Mouse (Mus musculus): Measurements from ENCODE around the gene C1qtnf9. TPM values are rescaled to one million over a fixed set of nuclear protein-coding genes. Genes with fewer than 3 reads are reported as not detected.

C1qtnf9 gene
- polyA plus RNA-seq, 1 experiment = 0.70 TPM

DNA sequence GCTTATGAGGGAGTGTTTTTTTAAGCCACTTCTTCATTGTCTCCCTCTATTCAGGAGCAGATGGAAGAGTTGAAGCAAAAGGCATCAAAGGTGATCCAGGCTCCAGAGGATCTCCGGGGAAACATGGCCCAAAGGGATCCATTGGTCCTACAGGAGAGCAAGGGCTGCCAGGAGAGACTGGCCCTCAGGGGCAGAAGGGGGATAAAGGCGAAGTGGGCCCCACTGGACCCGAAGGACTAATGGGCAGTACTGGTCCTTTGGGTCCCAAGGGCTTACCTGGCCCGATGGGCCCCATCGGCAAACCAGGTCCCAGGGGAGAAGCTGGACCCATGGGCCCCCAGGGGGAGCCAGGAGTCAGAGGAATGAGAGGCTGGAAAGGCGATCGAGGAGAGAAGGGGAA lies 11.3 kb downstream of the C1qtnf9 start:
- 91% methylated on average over 7 of the region's 7 CpGs for WGBS
- no peaks in the 10 kb centered on the region for H3K4me1 ChIP-seq (ENCODE audit: control insufficient read depth, insufficient read depth, insufficient read length, low read length)
- H3K27ac ChIP-seq (ENCODE audit: insufficient read depth, low read depth, low read length) = no peak overlapping the region
- no peaks in the 10 kb centered on the region for H3K27me3 ChIP-seq (ENCODE audit: control insufficient read depth, insufficient read depth, low read length)
- no peak for TF ChIP-seq POLR2A (IDR thresholded peaks at IDR 0.05; ENCODE audit: low read depth, low read length)
- TF ChIP-seq CTCF (IDR thresholded peaks at IDR 0.05; ENCODE audit: extremely low read depth, insufficient read length, insufficient replicate concordance, low read depth, low read length) = no peak
- H3K36me3 ChIP-seq (ENCODE audit: control insufficient read depth, insufficient read depth, low read length) = no peaks in the 10 kb centered on the region
- no peak overlapping the region for H3K4me3 ChIP-seq (ENCODE audit: low read depth, low read length)

DNA sequence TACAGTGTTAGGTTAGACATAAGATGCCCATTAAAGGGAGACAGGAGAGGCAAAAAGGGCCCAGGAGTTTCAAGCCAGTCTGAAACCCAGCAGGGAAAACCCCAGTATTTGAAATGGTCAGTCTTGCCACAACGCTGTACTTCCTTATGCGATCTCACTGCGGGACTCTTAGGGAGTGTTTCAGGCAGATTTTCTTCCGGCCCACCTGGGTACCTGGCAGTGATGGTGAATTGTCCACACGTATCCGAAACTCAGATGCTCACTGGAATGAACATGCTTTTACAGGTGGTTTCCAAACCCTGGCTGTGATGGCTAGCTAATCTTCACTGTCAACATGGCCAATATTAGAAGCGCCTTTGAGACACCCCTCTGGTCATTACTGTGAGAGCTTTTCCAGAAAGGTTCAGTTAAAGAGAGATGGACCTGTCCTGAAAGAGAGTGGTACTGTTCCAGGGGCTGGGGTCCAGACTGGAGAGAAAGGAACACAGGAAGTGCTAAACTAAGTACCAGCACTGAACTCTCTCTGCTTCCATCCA lies 14.3 kb downstream of the C1qtnf9 start:
- Histone ChIP-seq H3K4me1 (ENCODE audit: control insufficient read depth, insufficient read depth, insufficient read length, low read length) (no peaks in the 10 kb centered on the region), H3K4me3 (ENCODE audit: low read depth, low read length) (no peak overlapping the region), H3K27ac (ENCODE audit: insufficient read depth, low read depth, low read length) (no peak overlapping the region), H3K36me3 (ENCODE audit: control insufficient read depth, insufficient read depth, low read length) (no peaks in the 10 kb centered on the region), H3K27me3 (ENCODE audit: control insufficient read depth, insufficient read depth, low read length) (no peaks in the 10 kb centered on the region)
- no peak for TF ChIP-seq CTCF (IDR thresholded peaks at IDR 0.05; ENCODE audit: extremely low read depth, insufficient read length, insufficient replicate concordance, low read depth, low read length)
- TF ChIP-seq POLR2A (IDR thresholded peaks at IDR 0.05; ENCODE audit: low read depth, low read length) = no peak
- WGBS = 27% methylated on average over 7 of the region's 7 CpGs

DNA sequence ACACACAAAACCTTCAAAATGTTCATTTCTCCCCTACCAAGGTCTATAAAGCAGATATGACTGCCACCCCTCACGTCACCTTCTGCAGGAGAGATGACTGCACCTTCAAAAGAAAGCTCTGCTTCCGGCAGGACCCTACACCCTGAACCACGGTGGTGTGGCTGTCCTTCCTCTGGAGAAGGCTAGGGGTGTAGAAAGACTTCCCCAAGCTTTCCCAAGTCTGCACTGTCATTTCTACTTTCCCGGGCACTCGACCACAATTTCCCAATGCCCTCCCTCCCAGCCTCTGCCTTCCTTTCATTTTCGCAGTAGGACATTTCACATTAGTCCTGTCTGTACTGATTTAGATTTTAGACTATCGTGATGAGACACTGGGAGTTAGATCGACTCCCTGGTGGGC lies 15.3 kb downstream of the C1qtnf9 start:
- Histone ChIP-seq H3K36me3 (ENCODE audit: control insufficient read depth, insufficient read depth, low read length) (no peaks in the 10 kb centered on the region), H3K27me3 (ENCODE audit: control insufficient read depth, insufficient read depth, low read length) (no peaks in the 10 kb centered on the region), H3K27ac (ENCODE audit: insufficient read depth, low read depth, low read length) (no peak overlapping the region), H3K4me3 (ENCODE audit: low read depth, low read length) (no peak overlapping the region; the same call in 1 of the 2 replicates), H3K4me1 (ENCODE audit: control insufficient read depth, insufficient read depth, insufficient read length, low read length) (no peaks in the 10 kb centered on the region)
- TF ChIP-seq POLR2A (IDR thresholded peaks at IDR 0.05; ENCODE audit: low read depth, low read length) = no peak
- TF ChIP-seq CTCF (IDR thresholded peaks at IDR 0.05; ENCODE audit: extremely low read depth, insufficient read length, insufficient replicate concordance, low read depth, low read length) = no peak
- 39% methylated on average over 8 of the region's 8 CpGs for WGBS

GRCm38 (mm10) chr14:60784427-60785315 lies 16.7 kb downstream of the C1qtnf9 start, which contains the start of gene Mipep:
Mipep (plus strand) TSS chr14:60784573.
- Histone ChIP-seq H3K36me3 (ENCODE audit: control insufficient read depth, insufficient read depth, low read length) (0 out of 2 replicates have a peak, but pooled peaks cover 2% of the 10 kb centered on the region), H3K27me3 (ENCODE audit: control insufficient read depth, insufficient read depth, low read length) (no peaks in the 10 kb centered on the region), H3K4me3 (ENCODE audit: low read depth, low read length) (peak within 1 kb of the TSS; percentile 98), H3K27ac (ENCODE audit: insufficient read depth, low read depth, low read length) (no peak within 1 kb of the TSS), H3K4me1 (ENCODE audit: control insufficient read depth, insufficient read depth, insufficient read length, low read length) (no peaks in the 10 kb centered on the region)
- WGBS = under 1% methylated on average over 59 of the region's 61 CpGs
- TF ChIP-seq POLR2A (IDR thresholded peaks at IDR 0.05; ENCODE audit: low read depth, low read length) (0 out of 2 replicates have a peak, but pooled peaks have one; percentile 14), CTCF (IDR thresholded peaks at IDR 0.05; ENCODE audit: extremely low read depth, insufficient read length, insufficient replicate concordance, low read depth, low read length) (peak; percentile 87)

DNA sequence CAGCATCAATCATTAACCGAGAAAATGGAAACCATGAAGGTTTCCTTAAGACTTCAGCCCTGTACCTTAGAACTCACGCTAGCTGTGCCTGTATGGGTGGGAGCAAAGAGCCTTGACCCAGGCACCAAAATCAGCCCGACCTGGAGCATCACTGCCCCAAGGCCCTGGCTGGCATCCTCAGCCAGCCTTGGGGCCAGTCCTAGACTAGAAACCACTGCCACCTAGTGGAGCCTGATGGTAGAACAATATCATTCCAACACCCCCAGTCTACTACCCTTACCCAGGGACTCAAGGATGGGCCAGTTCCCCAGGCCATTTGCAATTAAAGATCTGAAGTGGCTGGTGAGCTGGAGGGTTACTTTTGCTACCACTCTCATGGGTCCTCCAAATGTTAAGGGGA lies 22.2 kb downstream of the C1qtnf9 start:
- TF ChIP-seq CTCF (IDR thresholded peaks at IDR 0.05; ENCODE audit: extremely low read depth, insufficient read length, insufficient replicate concordance, low read depth, low read length) (peak; percentile 61; the same call in 1 of the 2 replicates), POLR2A (IDR thresholded peaks at IDR 0.05; ENCODE audit: low read depth, low read length) (no peak)
- Histone ChIP-seq H3K36me3 (ENCODE audit: control insufficient read depth, insufficient read depth, low read length) (peaks cover 11% of the 10 kb centered on the region), H3K4me3 (ENCODE audit: low read depth, low read length) (no peak overlapping the region), H3K27ac (ENCODE audit: insufficient read depth, low read depth, low read length) (no peak overlapping the region), H3K4me1 (ENCODE audit: control insufficient read depth, insufficient read depth, insufficient read length, low read length) (no peaks in the 10 kb centered on the region), H3K27me3 (ENCODE audit: control insufficient read depth, insufficient read depth, low read length) (no peaks in the 10 kb centered on the region)
- 38% methylated on average over 3 of the region's 3 CpGs for WGBS

DNA sequence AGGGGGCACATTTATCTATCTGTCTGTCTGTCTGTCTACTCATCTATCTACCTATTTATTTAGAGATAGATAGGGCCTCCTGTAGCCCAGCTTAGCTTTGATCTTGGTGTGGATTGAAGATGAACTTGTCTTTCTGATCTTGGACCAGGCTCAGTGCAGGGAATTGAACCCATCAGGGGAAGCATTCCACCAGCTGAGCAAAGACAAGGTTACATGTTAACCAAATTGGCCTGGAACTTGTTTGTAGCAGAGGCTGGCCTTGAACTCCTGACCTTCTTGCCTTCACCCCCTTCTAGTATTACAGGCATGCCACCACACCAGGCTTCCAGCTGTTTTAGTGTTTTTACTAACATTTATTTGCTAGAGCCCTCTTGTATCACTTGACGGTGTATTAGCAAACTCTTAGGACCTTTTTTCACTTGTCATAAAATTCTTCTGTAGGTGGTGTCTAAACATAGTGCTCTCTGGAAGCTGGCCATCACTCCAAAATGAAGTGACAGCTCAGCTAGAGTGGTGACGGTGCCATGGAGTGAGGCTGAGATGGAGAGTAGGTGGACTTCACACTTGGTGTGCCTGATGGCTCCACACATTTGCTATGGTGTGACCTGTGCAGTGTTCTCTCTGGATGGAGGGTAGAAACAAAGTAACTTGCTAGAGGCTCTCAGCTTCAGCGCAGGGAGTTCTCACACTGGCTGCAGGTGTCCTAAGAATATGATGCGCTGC lies 28.8 kb downstream of the C1qtnf9 start:
- Histone ChIP-seq H3K27me3 (ENCODE audit: control insufficient read depth, insufficient read depth, low read length) (no peaks in the 10 kb centered on the region), H3K27ac (ENCODE audit: insufficient read depth, low read depth, low read length) (no peak overlapping the region), H3K36me3 (ENCODE audit: control insufficient read depth, insufficient read depth, low read length) (peaks cover 6% of the 10 kb centered on the region), H3K4me1 (ENCODE audit: control insufficient read depth, insufficient read depth, insufficient read length, low read length) (no peaks in the 10 kb centered on the region), H3K4me3 (ENCODE audit: low read depth, low read length) (no peak overlapping the region)
- 86% methylated on average over 4 of the region's 4 CpGs for WGBS
- TF ChIP-seq CTCF (IDR thresholded peaks at IDR 0.05; ENCODE audit: extremely low read depth, insufficient read length, insufficient replicate concordance, low read depth, low read length) (no peak), POLR2A (IDR thresholded peaks at IDR 0.05; ENCODE audit: low read depth, low read length) (no peak)
